Mouse (Mus musculus): ENCODE data around the gene Tor1aip2.

GRCm38 (mm10) chr1:156042481-156042880 is 7.3 kb downstream of the Tor1aip2 start:
- no peak for TF ChIP-seq POLR2A (IDR thresholded peaks at IDR 0.05; ENCODE audit: borderline replicate concordance, insufficient read depth, low read length)
- no peak for TF ChIP-seq CTCF (IDR thresholded peaks at IDR 0.05; ENCODE audit: borderline replicate concordance, insufficient read depth, low read depth, low read length)

Measured in cerebellum, adult 2 months (tissue).